15 mouse cellular contexts compared by ENCODE assay signal in the genomic region with DNA sequence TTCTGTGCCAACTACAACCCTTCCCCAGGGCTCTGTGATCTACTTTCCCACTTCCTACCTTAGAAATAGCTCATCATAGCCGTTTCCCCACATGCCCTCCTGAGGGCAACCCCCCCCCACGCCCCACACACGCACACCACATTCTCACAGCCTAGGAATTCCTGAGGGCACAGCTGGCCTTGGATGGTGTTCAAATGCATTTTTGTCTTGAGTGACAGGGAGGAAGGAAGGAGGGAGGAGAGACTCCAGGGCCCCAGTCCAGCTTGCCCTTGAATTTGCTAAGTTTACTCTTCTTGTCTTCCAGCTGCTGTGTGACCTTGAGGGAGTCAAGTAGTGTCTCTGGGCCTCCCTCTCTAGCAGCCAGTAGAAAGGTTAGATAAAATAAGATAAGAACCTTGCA. TPM values are rescaled to one million over a fixed set of nuclear protein-coding genes. Genes with fewer than 3 reads are reported as not detected.
DNase-seq lines count a peak whose midpoint lies in the region; ATAC-seq and TF ChIP-seq lines count a peak whose summit lies in the region.
"Had no signal": no experiment of that assay in that cellular context is flagged by ENCODE, and none has a peak within 500 bp of the region (broad histone marks: within the 10 kb centered on the region; RNA-seq: fewer than 3 reads in every experiment).

No protein-coding gene starts in this region.

- H3K27me3 ChIP-seq in Patski, result no peaks in the 10 kb centered on the region

- TF ChIP-seq CTCF in Patski (IDR thresholded peaks at IDR 0.05), result no peak

- POLR2A ChIA-PET in Patski (lab: Charles Lee), result interaction anchor here (1.6 to 1.9 kb wide), 2 partner anchors 16 to 252 kb away, joined by 4 read pairs; no protein-coding TSS in a partner anchor

- ATAC-seq in Patski, result peak; percentile 44
- ATAC-seq: forebrain, postnatal 0 days had no signal

- DNase-seq in kidney, postnatal 14 days, result peak; percentile 27
- no peak for DNase-seq in kidney, adult 18-20 months
- DNase-seq in 3134 (ENCODE audit: extremely low read depth, insufficient read length, low spot score) (peak; percentile 90), 3T3-L1 (ENCODE audit: low read depth, low spot score) (peak; percentile 91), Patski (ENCODE audit: low read depth, low spot score) (no peak)
- DNase-seq in layer of hippocampus, adult 9-10 months (ENCODE audit: low spot score), result no peak
- no peak for DNase-seq in yolk sac, embryonic 10.5 days (ENCODE audit: low spot score)
- DNase-seq: cerebellum, adult 8-10 months; forebrain, postnatal 0 days; heart, adult 2 months; heart, postnatal 4 days; liver; lung, adult 18-20 months; spleen, adult 18-20 months; thymus, postnatal 14 days had no signal

- CTCF ChIA-PET in Patski (lab: Charles Lee), result interaction anchor here (0.6 to 1.5 kb wide), 3 partner anchors 10 to 15 kb away, joined by 3 to 6 read pairs (median 4); no protein-coding TSS in a partner anchor

- in situ Hi-C loops in Patski (cut with MboI; ENCODE audit: low pct_unique_long_range_greater_than_20kb), result no loop called here

RNA-seq across cellular contexts. Expression of gene Inhbb, which starts 17.2 kb away (rescaled TPM):
- polyA plus RNA-seq in Patski (2021), result 24.6 TPM

Comparison
In these comparisons a context has a peak if more than half of its experiments do, and no peak if none do; other contexts are left out.
1. DNase-seq: peak in kidney, postnatal 14 days (single experiment), 3134 (single experiment) and 3T3-L1 (single experiment); none in kidney, adult 18-20 months (single experiment), Patski (single experiment), layer of hippocampus, adult 9-10 months (single experiment) and yolk sac, embryonic 10.5 days (single experiment).